ENCODE assay signal across 8 mouse cellular contexts in the genomic region with DNA sequence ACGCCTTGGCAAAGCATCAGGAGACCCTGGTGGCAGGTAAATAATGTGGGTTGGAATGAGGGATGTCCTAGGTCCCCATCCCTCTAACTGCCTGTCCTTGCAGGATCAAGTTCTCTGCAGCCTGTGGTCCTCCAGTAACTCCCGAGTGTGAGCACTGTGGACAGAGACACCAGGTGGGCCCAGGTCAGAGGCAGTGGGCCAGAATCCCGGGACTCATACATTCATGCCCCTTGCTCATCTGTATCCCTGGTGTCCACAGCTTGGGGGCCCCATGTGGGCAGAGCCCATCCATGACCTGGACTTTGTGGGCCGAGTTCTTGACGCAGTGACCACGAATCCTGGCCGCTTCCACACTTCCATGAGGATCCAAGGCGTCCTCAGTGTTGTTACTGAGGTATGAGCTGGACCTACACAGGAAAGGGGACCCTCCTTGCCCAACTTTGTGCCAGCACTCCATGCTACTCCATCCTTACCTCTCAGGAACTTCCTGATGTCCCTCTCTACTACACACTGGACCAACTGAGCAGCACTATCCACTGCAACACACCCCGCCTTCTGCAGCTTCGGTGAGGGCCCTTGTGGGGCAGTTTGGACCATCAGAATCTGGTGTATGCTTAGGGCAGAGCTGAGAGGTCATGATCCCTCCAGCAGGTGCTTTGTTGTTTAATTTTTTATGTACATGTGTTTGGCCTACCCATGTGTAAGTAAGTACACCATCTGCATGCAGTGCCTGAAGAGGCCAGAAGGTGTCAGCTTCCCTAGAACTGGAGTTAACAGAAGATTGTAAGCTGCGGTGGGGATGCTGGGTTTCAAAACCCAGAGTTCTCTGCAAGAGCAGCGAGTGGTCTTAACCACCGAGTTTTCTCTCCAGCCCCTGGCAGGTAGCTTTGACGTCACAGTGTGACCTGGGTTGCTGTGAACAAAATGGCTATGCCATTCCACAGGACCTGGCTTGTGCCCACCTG. TPM values are rescaled to one million over a fixed set of nuclear protein-coding genes. Genes with fewer than 3 reads are reported as not detected.
DNase-seq lines count a peak whose midpoint lies in the region; ATAC-seq and TF ChIP-seq lines count a peak whose summit lies in the region.
"Had no signal": no experiment of that assay in that cellular context is flagged by ENCODE, and none has a peak within 500 bp of the region (broad histone marks: within the 10 kb centered on the region; RNA-seq: fewer than 3 reads in every experiment).

No protein-coding gene starts in this region.

- H3K4me2 ChIP-seq in kidney, postnatal 0 days (ENCODE audit: low read length): no peak overlapping the region
- H3K4me2 ChIP-seq in kidney, embryonic 15.5 days: no peak overlapping the region
- H3K4me2 ChIP-seq in forebrain, postnatal 0 days (ENCODE audit: low read depth): no peak overlapping the region
- H3K4me2 ChIP-seq: limb, embryonic 12.5 days had no signal

- H3K36me3 ChIP-seq in kidney, postnatal 0 days (ENCODE audit: insufficient read depth, low read length): peaks cover 41% of the 10 kb centered on the region; the same call in 1 of the 2 replicates
- peaks cover 69% of the 10 kb centered on the region for H3K36me3 ChIP-seq in kidney, embryonic 15.5 days
- H3K36me3 ChIP-seq in forebrain, postnatal 0 days (ENCODE audit: insufficient read depth): peaks cover 39% of the 10 kb centered on the region

- H3K9ac ChIP-seq in kidney, postnatal 0 days (ENCODE audit: low read depth, low read length): no peak overlapping the region
- no peak overlapping the region for H3K9ac ChIP-seq in kidney, embryonic 15.5 days
- no peak overlapping the region for H3K9ac ChIP-seq in forebrain, postnatal 0 days
- H3K9ac ChIP-seq: limb, embryonic 12.5 days had no signal

- WGBS in kidney, postnatal 0 days: 85% methylated on average over 14 of the region's 14 CpGs
- WGBS in kidney, embryonic 15.5 days: 91% methylated on average over 14 of the region's 14 CpGs
- WGBS in forebrain, postnatal 0 days: 81% methylated on average over 14 of the region's 14 CpGs

- peak; percentile 71 for TF ChIP-seq CTCF in kidney, postnatal 0 days (IDR thresholded peaks at IDR 0.05; ENCODE audit: low read depth)
- peak; percentile 80 for TF ChIP-seq CTCF in forebrain, postnatal 0 days (IDR thresholded peaks at IDR 0.05; ENCODE audit: low read depth)

- no peak for ATAC-seq in kidney, postnatal 0 days (replicated peaks; ENCODE audit: low FRiP score, low read depth)
- ATAC-seq in kidney, embryonic 15.5 days (replicated peaks; ENCODE audit: low FRiP score): no peak
- ATAC-seq in forebrain, postnatal 0 days: peak; percentile 47; the same call in 1 of the 2 replicates

- H3K4me1 ChIP-seq in kidney, postnatal 0 days (replicated peaks; ENCODE audit: insufficient read depth, low read length): no peaks in the 10 kb centered on the region
- H3K4me1 ChIP-seq in kidney, embryonic 15.5 days: peaks cover 21% of the 10 kb centered on the region
- H3K4me1 ChIP-seq in forebrain, postnatal 0 days (ENCODE audit: insufficient read depth): no peaks in the 10 kb centered on the region

- 0 out of 2 replicates have a peak, but pooled peaks cover 7% of the 10 kb centered on the region for H3K27me3 ChIP-seq in kidney, postnatal 0 days (ENCODE audit: insufficient read depth, low read length)
- peaks cover 16% of the 10 kb centered on the region for H3K27me3 ChIP-seq in kidney, embryonic 15.5 days
- H3K27me3 ChIP-seq in forebrain, postnatal 0 days (ENCODE audit: insufficient read depth, low read length): no peaks in the 10 kb centered on the region

- no peak overlapping the region for H3K4me3 ChIP-seq in kidney, postnatal 0 days (replicated peaks; ENCODE audit: low read depth, low read length)
- no peak overlapping the region for H3K4me3 ChIP-seq in kidney, embryonic 15.5 days (replicated peaks)
- no peak overlapping the region for H3K4me3 ChIP-seq in forebrain, postnatal 0 days (ENCODE audit: low read depth, low read length)
- H3K4me3 ChIP-seq: limb, embryonic 12.5 days had no signal

- peak; percentile 67 for DNase-seq in kidney, postnatal 0 days (ENCODE audit: low spot score)
- DNase-seq in 416B (ENCODE audit: low read depth): peak; percentile 83
- peak; percentile 50 for DNase-seq in CD4-positive helper T cell, adult 2 months (ENCODE audit: low read depth, low spot score)
- DNase-seq in forebrain, postnatal 0 days: peak; percentile 68
- peak; percentile 53 to 66 for DNase-seq in spleen, postnatal 36 days (ENCODE audit: low spot score in 2 of 2)
- no peak for DNase-seq in Muller cell, postnatal 12 days (ENCODE audit: inconsistent ontology term)

- H3K9me3 ChIP-seq in kidney, postnatal 0 days (replicated peaks; ENCODE audit: low read length): no peaks in the 10 kb centered on the region
- H3K9me3 ChIP-seq in kidney, embryonic 15.5 days (replicated peaks): no peaks in the 10 kb centered on the region
- no peaks in the 10 kb centered on the region for H3K9me3 ChIP-seq in forebrain, postnatal 0 days (ENCODE audit: low read length)
- H3K9me3 ChIP-seq: limb, embryonic 12.5 days had no signal

- no peak overlapping the region for H3K27ac ChIP-seq in kidney, postnatal 0 days
- H3K27ac ChIP-seq in kidney, embryonic 15.5 days: no peak overlapping the region
- H3K27ac ChIP-seq in forebrain, postnatal 0 days (ENCODE audit: low read depth, low read length): no peak overlapping the region; the same call in 1 of the 2 replicates
- H3K27ac ChIP-seq: limb, embryonic 12.5 days had no signal

RNA-seq across cellular contexts. Expression of a gene that starts 3.8 kb away (rescaled TPM):
- 6.1 and 6.4 TPM in 2 replicates for polyA plus RNA-seq in kidney, postnatal 0 days (2015; fragmentation: Nextera tagmentation; extraction: Ambion mirVana)
- polyA plus RNA-seq in kidney, embryonic 15.5 days (2015; fragmentation: Nextera tagmentation; extraction: Ambion mirVana): 7.6 and 7.8 TPM in 2 replicates
- total RNA-seq in forebrain, postnatal 0 days (2014; rRNA removed): 2.2 and 2.7 TPM in 2 replicates
- 2.4 and 2.5 TPM in 2 replicates for polyA plus RNA-seq in forebrain, postnatal 0 days (2015; fragmentation: Nextera tagmentation; extraction: Ambion mirVana)

RNA-seq across cellular contexts. Expression of a gene that starts 9.8 kb away (rescaled TPM):
- 15.9 and 16.1 TPM in 2 replicates for polyA plus RNA-seq in kidney, postnatal 0 days (2015; fragmentation: Nextera tagmentation; extraction: Ambion mirVana)
- 23.9 and 25.6 TPM in 2 replicates for polyA plus RNA-seq in kidney, embryonic 15.5 days (2015; fragmentation: Nextera tagmentation; extraction: Ambion mirVana)
- total RNA-seq in forebrain, postnatal 0 days (2014; rRNA removed): 65.9 and 78.2 TPM in 2 replicates
- polyA plus RNA-seq in forebrain, postnatal 0 days (2015; fragmentation: Nextera tagmentation; extraction: Ambion mirVana): 14.6 and 14.7 TPM in 2 replicates

RNA-seq across cellular contexts. Expression of a gene that starts 11.3 kb away (rescaled TPM):
- 55.3 and 56.1 TPM in 2 replicates for polyA plus RNA-seq in kidney, postnatal 0 days (2015; fragmentation: Nextera tagmentation; extraction: Ambion mirVana)
- 68.7 and 73.8 TPM in 2 replicates for polyA plus RNA-seq in kidney, embryonic 15.5 days (2015; fragmentation: Nextera tagmentation; extraction: Ambion mirVana)
- 89.5 and 94.8 TPM in 2 replicates for total RNA-seq in forebrain, postnatal 0 days (2014; rRNA removed)
- polyA plus RNA-seq in forebrain, postnatal 0 days (2015; fragmentation: Nextera tagmentation; extraction: Ambion mirVana): 59.8 and 67.5 TPM in 2 replicates

RNA-seq across cellular contexts. Expression of a gene that starts 25.4 kb away (rescaled TPM):
- polyA plus RNA-seq in kidney, postnatal 0 days (2015; fragmentation: Nextera tagmentation; extraction: Ambion mirVana): 1.9 and 2.5 TPM in 2 replicates
- polyA plus RNA-seq in kidney, embryonic 15.5 days (2015; fragmentation: Nextera tagmentation; extraction: Ambion mirVana): 1.9 and 2.3 TPM in 2 replicates
- total RNA-seq in forebrain, postnatal 0 days (2014; rRNA removed): not detected in 2 replicates
- 0.56 and 1.0 TPM in 2 replicates for polyA plus RNA-seq in forebrain, postnatal 0 days (2015; fragmentation: Nextera tagmentation; extraction: Ambion mirVana)

RNA-seq across cellular contexts. Expression of a gene that starts 34.8 kb away (rescaled TPM):
- polyA plus RNA-seq in kidney, postnatal 0 days (2015; fragmentation: Nextera tagmentation; extraction: Ambion mirVana): 77.4 and 83.8 TPM in 2 replicates
- polyA plus RNA-seq in kidney, embryonic 15.5 days (2015; fragmentation: Nextera tagmentation; extraction: Ambion mirVana): 73.4 and 80.3 TPM in 2 replicates
- total RNA-seq in forebrain, postnatal 0 days (2014; rRNA removed): 4.8 and 8.5 TPM in 2 replicates
- polyA plus RNA-seq in forebrain, postnatal 0 days (2015; fragmentation: Nextera tagmentation; extraction: Ambion mirVana): 19.3 and 22.7 TPM in 2 replicates
